Mouse (Mus musculus): ENCODE data around the gene Atg4d. TPM values are rescaled to one million over a fixed set of nuclear protein-coding genes. Genes with fewer than 3 reads are reported as not detected.
A peak's percentile ranks its signal among the peaks of the same experiment; 100 is the strongest.
"Not testable (repeated sequence)": the region's sequence is repeated elsewhere in the genome, so short reads cannot be mapped to it uniquely, and the experiment has no call there.

Gene Atg4d
- polyA plus RNA-seq, 1 experiment: 27.3 TPM

DNA sequence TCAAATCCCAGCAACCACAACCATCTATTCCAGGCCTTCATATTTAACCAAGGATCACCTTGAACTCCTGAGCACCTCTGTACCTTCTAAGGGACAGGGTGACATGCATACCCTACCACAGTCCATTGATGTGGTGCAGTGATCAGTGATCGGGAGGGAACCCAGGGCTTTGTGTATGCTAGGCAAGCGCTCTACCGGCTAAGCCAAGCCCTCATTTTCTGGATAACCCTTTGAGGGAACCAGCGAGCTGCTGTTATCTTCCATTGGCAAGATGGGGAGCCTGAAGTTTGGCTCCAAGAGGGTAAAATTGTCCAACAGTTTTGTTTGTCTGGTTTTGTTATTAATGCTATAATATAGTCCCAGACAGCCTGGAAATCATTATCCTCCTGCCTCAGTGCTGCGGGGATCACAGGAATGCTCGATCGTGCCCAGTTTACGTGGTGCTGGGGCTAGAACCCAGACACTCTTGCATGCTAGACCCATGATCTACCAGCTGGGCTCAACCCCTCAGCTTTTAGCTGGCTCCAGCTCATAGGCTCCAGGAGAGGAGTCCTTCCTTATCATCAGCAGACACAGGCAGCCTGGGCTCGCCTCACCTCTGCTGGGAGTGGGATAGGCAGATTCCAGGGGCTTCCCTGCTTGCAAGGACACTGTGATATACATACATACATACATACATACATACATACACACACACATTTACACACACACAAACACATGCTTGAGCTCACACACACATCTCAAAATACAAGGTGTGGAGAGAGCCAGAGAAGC is 49.5 kb downstream of the Atg4d start:
- no peak for DNase-seq (ENCODE audit: low read depth)

DNA sequence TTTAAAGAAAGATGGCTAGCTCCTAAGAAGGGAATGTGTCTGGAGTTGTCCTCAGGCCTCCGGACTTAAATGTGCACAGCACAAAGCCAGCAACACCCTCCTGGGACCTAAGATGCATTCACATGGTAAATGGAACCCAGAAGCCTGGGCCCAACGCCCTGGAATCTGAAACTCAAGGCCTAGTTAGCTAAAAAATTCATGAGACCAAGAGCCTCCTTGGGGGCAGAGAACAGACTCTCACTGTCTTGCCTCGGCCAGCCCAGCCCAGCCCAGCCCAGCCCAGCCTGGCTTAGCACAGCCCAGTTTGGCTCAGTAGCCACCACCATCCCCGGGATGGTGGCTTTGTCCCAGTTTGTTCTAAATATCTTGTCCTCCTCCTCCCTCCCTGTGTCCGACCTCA is 50.3 kb downstream of the Atg4d start:
- DNase-seq (ENCODE audit: low read depth): no peak

DNA sequence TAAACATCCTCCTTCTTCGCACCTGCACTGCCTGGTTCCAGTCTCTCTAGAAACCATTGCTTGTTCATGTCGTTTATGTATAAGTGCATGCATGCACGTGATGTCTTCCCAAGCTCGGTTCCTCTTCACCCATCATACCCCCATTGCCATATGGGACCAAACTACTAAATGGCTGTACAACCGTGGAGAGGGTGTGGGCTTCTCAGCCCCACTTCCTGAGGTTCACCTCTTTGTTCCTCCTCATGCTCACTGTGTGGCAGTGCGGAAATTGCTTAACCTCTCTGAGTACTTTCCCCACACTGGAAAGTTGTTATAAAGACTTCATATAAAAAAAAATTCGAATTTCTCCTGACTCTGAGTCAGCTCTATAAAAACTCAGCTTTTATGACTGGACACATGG is 51.6 kb downstream of the Atg4d start:
- no peak for DNase-seq (ENCODE audit: low read depth)

DNA sequence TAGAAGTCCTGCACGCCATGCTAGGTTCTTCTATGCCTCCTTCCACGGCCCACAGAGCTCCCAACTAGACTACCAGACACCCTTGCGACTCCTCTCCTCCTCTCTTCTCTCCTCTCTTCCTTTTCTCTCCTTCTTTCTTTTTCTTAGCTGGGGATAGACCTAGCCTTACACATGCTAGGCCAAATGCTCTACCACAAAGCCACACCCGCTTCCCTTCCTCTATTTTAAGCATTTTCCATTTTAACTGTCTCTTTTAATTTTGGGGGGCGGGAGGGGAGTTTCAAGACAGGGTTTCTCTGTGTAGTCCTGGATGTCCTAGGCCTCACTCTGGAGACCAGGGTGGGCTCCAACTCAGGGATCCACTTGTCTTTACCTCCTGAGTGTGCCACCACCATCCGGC is 53.7 kb downstream of the Atg4d start:
- DNase-seq (ENCODE audit: low read depth): no peak

DNA sequence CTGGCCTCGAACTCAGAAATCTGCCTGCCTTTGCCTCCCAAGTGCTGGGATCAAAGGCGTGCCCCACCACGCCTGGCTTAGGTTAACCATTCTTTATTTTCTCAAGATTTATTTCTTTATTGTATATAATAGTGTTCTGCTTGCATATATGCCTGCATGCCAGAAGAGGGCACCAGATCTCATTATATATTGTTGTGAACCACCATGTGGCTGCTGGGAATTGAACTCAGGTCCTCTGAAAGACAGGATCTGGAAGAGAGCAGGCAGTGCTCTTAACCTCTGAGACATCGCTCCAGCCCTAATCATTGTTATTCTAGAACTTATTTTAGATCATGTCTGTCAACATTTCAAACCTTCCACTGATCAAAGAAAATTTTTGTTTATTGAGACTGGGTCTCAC is 54.4 kb downstream of the Atg4d start:
- no peak for DNase-seq (ENCODE audit: low read depth)

DNA sequence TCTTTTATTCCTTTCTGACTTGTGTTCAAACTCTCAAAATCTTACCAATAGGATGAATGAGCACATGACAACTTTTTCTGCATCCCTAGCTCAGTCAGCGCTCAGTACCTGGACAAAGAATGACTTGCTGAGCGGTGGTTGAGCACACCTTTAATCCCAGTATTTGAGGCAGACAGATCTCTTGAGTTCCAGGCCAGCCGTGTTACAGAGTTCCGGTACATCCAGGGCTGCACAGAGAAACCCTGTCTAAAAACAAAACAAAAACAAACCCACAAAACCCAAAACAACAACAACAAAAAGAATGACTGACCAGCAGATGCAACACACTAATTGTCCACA is 55.2 kb downstream of the Atg4d start:
- DNase-seq (ENCODE audit: low read depth): no peak

DNA sequence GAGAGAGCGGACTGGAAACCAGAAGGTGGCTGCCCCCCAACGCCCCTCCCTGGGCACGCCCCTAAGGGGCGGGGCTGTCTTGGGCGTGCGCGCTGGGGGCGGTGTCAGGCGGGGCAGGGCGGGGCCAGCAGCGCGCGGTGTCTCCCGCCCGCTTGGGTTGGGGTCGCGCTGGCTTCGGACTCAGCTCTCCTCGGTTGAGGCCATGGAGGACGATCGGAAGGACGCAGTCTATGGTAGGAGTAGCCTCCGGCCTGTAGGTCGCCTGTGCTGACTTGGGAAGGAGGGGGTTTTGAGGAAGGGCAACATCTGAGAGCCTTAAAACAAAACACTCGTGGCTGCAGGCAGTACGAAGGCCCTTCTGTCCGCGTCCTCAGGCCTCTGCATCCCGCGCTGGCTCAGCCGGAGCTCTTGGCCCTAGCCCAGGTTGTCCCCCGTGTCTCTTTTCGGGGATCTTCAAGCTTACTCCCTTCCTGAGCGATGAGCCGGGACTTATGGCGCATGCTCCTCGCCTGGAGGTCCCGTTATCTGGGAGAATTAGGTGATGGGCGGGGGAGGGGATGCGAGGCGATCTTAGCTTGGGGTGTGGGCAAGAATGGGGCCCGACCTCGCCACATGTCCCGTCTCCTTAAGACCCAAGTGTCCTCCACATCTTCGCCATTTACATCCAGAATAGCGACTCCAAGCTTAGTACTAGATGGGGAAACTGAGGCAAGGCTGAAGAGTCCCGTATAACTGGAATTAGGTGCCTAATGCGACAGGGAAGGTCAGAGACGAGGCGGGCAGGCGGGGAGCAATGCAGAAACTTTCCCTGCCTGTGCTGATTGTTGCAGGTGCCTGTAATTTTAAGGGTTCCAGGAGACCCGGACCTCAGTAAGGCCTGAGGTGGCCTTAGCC is 55.8 kb downstream of the Atg4d start, which contains the start of gene Slc44a2:
TSS of gene Slc44a2 (plus strand) at position 80 of the 894 bp plus-strand sequence.
- no peak for DNase-seq (ENCODE audit: low read depth)

DNA sequence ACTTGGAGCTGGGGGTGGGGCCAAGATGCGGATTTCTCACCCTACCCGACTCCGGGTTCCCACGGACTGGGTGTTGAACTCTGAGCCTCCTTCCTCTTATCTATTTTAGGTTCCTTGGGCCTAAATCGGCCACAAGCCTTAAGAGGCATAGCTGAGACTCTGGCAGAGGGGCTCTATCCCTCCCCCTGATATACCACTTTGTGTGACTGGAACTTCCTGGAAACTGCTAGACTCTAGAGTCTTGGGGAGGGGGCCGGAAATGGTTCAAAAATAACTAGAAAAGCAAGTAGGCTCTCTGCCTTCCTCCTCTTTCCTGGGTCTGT is 56.4 kb downstream of the Atg4d start:
- DNase-seq (ENCODE audit: low read depth): no peak

DNA sequence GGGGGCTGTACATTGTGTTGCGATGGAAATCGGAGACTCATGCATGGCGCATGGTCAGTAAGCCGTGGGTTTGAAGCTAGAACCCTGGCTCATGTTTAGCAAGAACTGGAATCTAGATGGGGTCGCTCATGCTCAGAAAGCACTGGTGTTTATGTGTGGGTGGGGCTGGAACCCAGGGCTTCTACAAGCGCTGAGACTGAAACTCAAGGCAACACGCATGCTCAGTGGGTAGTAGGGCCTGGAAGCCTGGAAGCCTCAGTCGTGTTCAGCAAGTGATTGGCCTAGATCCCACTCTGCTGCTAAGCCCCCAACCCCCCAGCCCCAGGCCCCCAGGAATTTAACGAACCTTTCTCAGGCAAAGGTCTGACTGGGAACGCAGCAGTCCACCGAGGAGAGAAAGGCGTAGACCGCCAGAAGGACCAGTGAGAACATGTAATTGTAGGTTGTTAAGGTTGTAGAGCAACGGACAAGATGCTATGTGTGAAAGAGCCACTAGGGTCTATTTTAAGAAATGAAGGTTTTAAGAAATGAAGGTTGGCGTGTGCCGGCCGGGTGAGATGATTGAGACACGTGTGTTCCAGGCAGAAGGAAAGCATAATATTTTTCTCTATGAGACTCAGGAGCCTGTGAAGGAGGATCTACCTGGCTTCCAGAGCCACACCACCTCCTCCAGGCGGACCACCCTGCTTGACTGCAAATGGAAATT is 57.3 kb downstream of the Atg4d start:
- no peak for DNase-seq (ENCODE audit: low read depth)

DNA sequence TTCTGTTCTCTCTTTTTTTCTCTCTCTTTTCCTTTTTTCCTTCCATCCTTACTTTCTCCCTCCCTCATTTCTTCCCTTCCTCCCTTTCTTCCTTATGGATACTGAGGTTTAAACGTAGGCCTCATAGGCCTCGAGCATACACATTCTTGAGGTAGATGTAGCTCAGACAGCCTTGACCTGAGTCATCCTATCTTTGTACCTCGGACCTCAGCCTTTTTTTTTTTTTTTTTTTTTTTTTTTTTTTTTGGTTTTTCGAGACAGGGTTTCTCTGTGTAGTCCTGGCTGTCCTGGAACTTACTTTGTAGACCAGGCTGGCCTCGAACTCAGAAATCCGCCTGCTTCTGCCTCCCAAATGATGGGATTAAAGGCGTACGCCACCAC is 57.8 kb downstream of the Atg4d start:
- not testable (repeated sequence) for DNase-seq (ENCODE audit: low read depth)

DNA sequence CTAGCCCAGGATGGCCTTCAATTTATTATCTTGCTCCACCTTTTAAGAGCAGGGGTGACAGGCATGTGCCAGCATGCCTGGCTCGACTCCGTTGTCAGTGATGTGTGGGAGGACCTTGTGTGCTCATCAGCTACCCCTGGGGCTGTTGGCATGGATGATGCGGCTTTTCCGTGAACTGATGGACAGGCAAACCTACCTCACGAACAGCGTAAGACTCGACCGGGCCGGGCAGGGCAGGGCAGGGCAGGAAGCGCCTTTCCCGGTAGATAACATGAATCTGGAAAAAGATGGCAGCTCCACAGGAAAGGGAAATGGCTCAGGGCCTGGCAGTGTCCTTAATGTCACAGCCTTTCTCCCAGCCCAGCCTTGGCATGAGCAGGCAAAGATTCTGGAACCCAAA is 59.2 kb downstream of the Atg4d start:
- DNase-seq (ENCODE audit: low read depth): peak; percentile 89

Other genes starting within 250 kb of the Atg4d start
- 19.9 and 20.8 TPM in 2 replicates for gene Icam1, start 249.3 kb upstream of the Atg4d start, polyA plus RNA-seq (2012; rRNA removed)
- 0.11 and 0.37 TPM in 2 replicates for gene Icam4, start 235.9 kb upstream of the Atg4d start, polyA plus RNA-seq (2012; rRNA removed)
- 0.22 and 0.30 TPM in 2 replicates for gene Icam5, start 233.2 kb upstream of the Atg4d start, polyA plus RNA-seq (2012; rRNA removed)
- gene Zglp1, start 198.2 kb upstream of the Atg4d start, polyA plus RNA-seq (2012; rRNA removed): not detected in 2 replicates
- gene Gm49373, start 192.2 kb upstream of the Atg4d start, polyA plus RNA-seq (2012; rRNA removed): 0.13 and 0.27 TPM in 2 replicates
- 46.8 and 63.4 TPM in 2 replicates for gene Fdx1l, start 191.7 kb upstream of the Atg4d start, polyA plus RNA-seq (2012; rRNA removed)
- 0.90 and 4.4 TPM in 2 replicates for gene Gm38431, start 173.3 kb upstream of the Atg4d start, polyA plus RNA-seq (2012; rRNA removed)
- gene Raver1, start 173.3 kb upstream of the Atg4d start, polyA plus RNA-seq (2012; rRNA removed): 39.2 and 46.2 TPM in 2 replicates
- 23.5 and 28.4 TPM in 2 replicates for gene Tyk2, start 134.1 kb upstream of the Atg4d start, polyA plus RNA-seq (2012; rRNA removed)
- gene Cdc37, start 115.3 kb upstream of the Atg4d start, polyA plus RNA-seq (2012; rRNA removed): 49.6 and 72.2 TPM in 2 replicates
- 16.6 and 24.5 TPM in 2 replicates for gene Pde4a, start 99.6 kb upstream of the Atg4d start, polyA plus RNA-seq (2012; rRNA removed)
- gene Keap1, start 25.9 kb upstream of the Atg4d start, polyA plus RNA-seq (2012; rRNA removed): 67.8 and 68.5 TPM in 2 replicates
- 0.37 and 0.53 TPM in 2 replicates for gene S1pr5, start 16.9 kb upstream of the Atg4d start, polyA plus RNA-seq (2012; rRNA removed)
- 19.8 and 20.5 TPM in 2 replicates for gene Kri1, start 22.7 kb downstream of the Atg4d start, polyA plus RNA-seq (2012; rRNA removed)
- 21.0 and 25.1 TPM in 2 replicates for gene Cdkn2d, start 26.1 kb downstream of the Atg4d start, polyA plus RNA-seq (2012; rRNA removed)
- gene Ap1m2, start 47.0 kb downstream of the Atg4d start, polyA plus RNA-seq (2012; rRNA removed): 92.6 and 101 TPM in 2 replicates
- 51.7 and 61.5 TPM in 2 replicates for gene Slc44a2, start 55.4 kb downstream of the Atg4d start, polyA plus RNA-seq (2012; rRNA removed)
- gene Ilf3, start 102.6 kb downstream of the Atg4d start, polyA plus RNA-seq (2012; rRNA removed): 44.2 and 47.5 TPM in 2 replicates
- gene Qtrt1, start 146.5 kb downstream of the Atg4d start, polyA plus RNA-seq (2012; rRNA removed): 15.1 and 19.6 TPM in 2 replicates
- gene Dnm2, start 159.6 kb downstream of the Atg4d start, polyA plus RNA-seq (2012; rRNA removed): 81.3 and 90.0 TPM in 2 replicates
- 32.8 and 41.3 TPM in 2 replicates for gene Tmed1, start 245.0 kb downstream of the Atg4d start, polyA plus RNA-seq (2012; rRNA removed)

All from gonadal fat pad, adult 2 months (tissue).